Mouse (Mus musculus): ENCODE data around the gene Nlgn3. TPM values are rescaled to one million over a fixed set of nuclear protein-coding genes. Genes with fewer than 3 reads are reported as not detected.
A peak's percentile ranks its signal among the peaks of the same experiment; 100 is the strongest.

Gene Nlgn3
- polyA plus RNA-seq, 1 experiment from 2014 or later, result 1.7 TPM

- H3K9me3 ChIP-seq (ENCODE audit: control insufficient read depth, low read length), result no peaks in the 10 kb centered on the region
- H3K4me2 ChIP-seq (replicated peaks; ENCODE audit: low read depth), result no peak within 1 kb of the TSS
- no peak within 1 kb of the TSS for H3K9ac ChIP-seq (ENCODE audit: low read length)
- no peak for DNase-seq (ENCODE audit: low spot score)
- no peaks in the 10 kb centered on the region for H3K27me3 ChIP-seq (ENCODE audit: control insufficient read depth, insufficient read depth, low read length)
- 100% methylated on average over 1 of the region's 1 CpGs for WGBS
- H3K36me3 ChIP-seq (ENCODE audit: control insufficient read depth, insufficient read depth, low read length), result no peaks in the 10 kb centered on the region
- no peaks in the 10 kb centered on the region for H3K4me1 ChIP-seq (replicated peaks; ENCODE audit: control insufficient read depth, insufficient read depth)
- TF ChIP-seq EP300 (optimal IDR thresholded peaks at IDR 0.05), result no peak
- TF ChIP-seq CTCF (IDR thresholded peaks at IDR 0.05; ENCODE audit: low read depth), result no peak
- H3K4me3 ChIP-seq (ENCODE audit: low read depth, low read length), result no peak within 1 kb of the TSS
- H3K27ac ChIP-seq (replicated peaks), result no peak within 1 kb of the TSS
- ATAC-seq (ENCODE audit: low FRiP score, low TSS enrichment), result no peak
Observed at GRCm38 (mm10) chrX:101263892-101264291, 35.1 kb upstream of the Nlgn3 start, which contains the start of gene Gm614. Gene Gm614, minus strand, starts transcription at chrX:101263992.

DNA sequence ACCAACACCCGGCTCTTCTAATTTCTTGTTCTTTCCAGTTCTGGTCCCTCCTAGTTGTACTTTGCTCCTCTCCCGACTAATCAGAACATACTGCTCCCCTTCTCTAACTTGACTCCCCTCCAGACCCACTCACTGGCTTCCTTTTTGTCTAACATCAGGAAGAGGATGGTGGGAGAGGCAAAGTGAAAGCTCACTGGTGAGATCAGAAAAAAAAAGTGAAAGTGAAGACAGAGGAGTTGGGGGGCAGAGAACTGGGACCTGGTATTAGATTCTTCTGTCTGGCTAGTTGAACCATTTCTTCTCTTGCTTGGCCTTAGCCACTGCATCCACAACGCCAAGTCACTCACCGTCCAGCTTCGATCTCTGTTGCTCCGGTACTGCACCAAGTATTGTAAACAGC is 32.3 kb upstream of the Nlgn3 start:
- no peak overlapping the region for H3K27ac ChIP-seq (replicated peaks)
- WGBS, result 90% methylated on average over 6 of the region's 6 CpGs

GRCm38 (mm10) chrX:101268025-101268754 is 30.8 kb upstream of the Nlgn3 start, which contains the start of gene Il2rg:
Gene Il2rg, minus strand, starts transcription at chrX:101268255.
- ATAC-seq (ENCODE audit: low FRiP score, low TSS enrichment) (no peak), DNase-seq (ENCODE audit: low spot score) (no peak)
- Histone ChIP-seq H3K27ac (replicated peaks) (no peak within 1 kb of the TSS), H3K9me3 (ENCODE audit: control insufficient read depth, low read length) (no peaks in the 10 kb centered on the region), H3K4me2 (replicated peaks; ENCODE audit: low read depth) (no peak within 1 kb of the TSS), H3K4me1 (replicated peaks; ENCODE audit: control insufficient read depth, insufficient read depth) (no peaks in the 10 kb centered on the region), H3K9ac (ENCODE audit: low read length) (no peak within 1 kb of the TSS), H3K36me3 (ENCODE audit: control insufficient read depth, insufficient read depth, low read length) (no peaks in the 10 kb centered on the region), H3K27me3 (ENCODE audit: control insufficient read depth, insufficient read depth, low read length) (no peaks in the 10 kb centered on the region), H3K4me3 (ENCODE audit: low read depth, low read length) (no peak within 1 kb of the TSS)
- TF ChIP-seq CTCF (IDR thresholded peaks at IDR 0.05; ENCODE audit: low read depth), result no peak
- no peak for TF ChIP-seq EP300 (optimal IDR thresholded peaks at IDR 0.05)
- WGBS, result 47% methylated on average over 5 of the region's 5 CpGs

More for the DNA sequence above, 32.3 kb upstream of the Nlgn3 start:
- Histone ChIP-seq H3K4me3 (ENCODE audit: low read depth, low read length) (no peak overlapping the region), H3K4me2 (replicated peaks; ENCODE audit: low read depth) (no peak overlapping the region), H3K4me1 (replicated peaks; ENCODE audit: control insufficient read depth, insufficient read depth) (no peaks in the 10 kb centered on the region), H3K27me3 (ENCODE audit: control insufficient read depth, insufficient read depth, low read length) (no peaks in the 10 kb centered on the region), H3K36me3 (ENCODE audit: control insufficient read depth, insufficient read depth, low read length) (no peaks in the 10 kb centered on the region), H3K9ac (ENCODE audit: low read length) (no peak overlapping the region), H3K9me3 (ENCODE audit: control insufficient read depth, low read length) (no peaks in the 10 kb centered on the region)
- no peak for TF ChIP-seq CTCF (IDR thresholded peaks at IDR 0.05; ENCODE audit: low read depth)
- no peak for TF ChIP-seq EP300 (optimal IDR thresholded peaks at IDR 0.05)
- no peak for DNase-seq (ENCODE audit: low spot score)
- ATAC-seq (ENCODE audit: low FRiP score, low TSS enrichment), result no peak

GRCm38 (mm10) chrX:101268755-101269124 is 30.2 kb upstream of the Nlgn3 start, which contains the start of gene Gm20489:
Gene Gm20489, minus strand, starts transcription at chrX:101269023.
- Histone ChIP-seq H3K9ac (ENCODE audit: low read length) (no peak within 1 kb of the TSS), H3K27ac (replicated peaks) (no peak within 1 kb of the TSS), H3K36me3 (ENCODE audit: control insufficient read depth, insufficient read depth, low read length) (no peaks in the 10 kb centered on the region), H3K4me2 (replicated peaks; ENCODE audit: low read depth) (no peak within 1 kb of the TSS), H3K27me3 (ENCODE audit: control insufficient read depth, insufficient read depth, low read length) (no peaks in the 10 kb centered on the region), H3K4me3 (ENCODE audit: low read depth, low read length) (no peak within 1 kb of the TSS), H3K4me1 (replicated peaks; ENCODE audit: control insufficient read depth, insufficient read depth) (no peaks in the 10 kb centered on the region), H3K9me3 (ENCODE audit: control insufficient read depth, low read length) (no peaks in the 10 kb centered on the region)
- no peak for DNase-seq (ENCODE audit: low spot score)
- WGBS, result 41% methylated on average over 3 of the region's 3 CpGs
- ATAC-seq (ENCODE audit: low FRiP score, low TSS enrichment), result no peak
- TF ChIP-seq CTCF (IDR thresholded peaks at IDR 0.05; ENCODE audit: low read depth) (no peak), EP300 (optimal IDR thresholded peaks at IDR 0.05) (no peak)

GRCm38 (mm10) chrX:101273410-101273809 is 25.6 kb upstream of the Nlgn3 start:
- Histone ChIP-seq H3K27me3 (ENCODE audit: control insufficient read depth, insufficient read depth, low read length) (no peaks in the 10 kb centered on the region), H3K36me3 (ENCODE audit: control insufficient read depth, insufficient read depth, low read length) (no peaks in the 10 kb centered on the region), H3K9me3 (ENCODE audit: control insufficient read depth, low read length) (no peaks in the 10 kb centered on the region), H3K4me3 (ENCODE audit: low read depth, low read length) (peak overlapping the region; percentile 58; the same call in 1 of the 2 replicates), H3K9ac (ENCODE audit: low read length) (peak overlapping the region; percentile 72), H3K4me2 (replicated peaks; ENCODE audit: low read depth) (peak overlapping the region; percentile 39), H3K27ac (replicated peaks) (no peak overlapping the region), H3K4me1 (replicated peaks; ENCODE audit: control insufficient read depth, insufficient read depth) (no peaks in the 10 kb centered on the region)
- peak; percentile 2; the same call in 1 of the 2 replicates for ATAC-seq (ENCODE audit: low FRiP score, low TSS enrichment)
- DNase-seq (ENCODE audit: low spot score), result no peak
- TF ChIP-seq EP300 (optimal IDR thresholded peaks at IDR 0.05) (no peak), CTCF (IDR thresholded peaks at IDR 0.05; ENCODE audit: low read depth) (no peak)
- 21% methylated on average over 6 of the region's 6 CpGs for WGBS

Measured in stomach, postnatal 0 days (tissue).